Mouse (Mus musculus) testis, adult 2 months (tissue): ENCODE measurements around the gene Gm13275.
"Not testable (repeated sequence)": the region's sequence is repeated elsewhere in the genome, so short reads cannot be mapped to it uniquely, and the experiment has no call there.

Source experiments
- CTCF ChIP-seq: fragments of 200-500 bp; IDR thresholded peaks from 2 replicates; pipeline ENCODE4 v1.5.1; 2012; ENCODE audit warnings: low read depth, mild to moderate bottlenecking, inconsistent platforms, low read length, moderate library complexity; ENCODE audit not compliant: control insufficient read depth, insufficient read depth, insufficient replicate concordance
- POLR2A ChIP-seq: fragments of 200-500 bp; IDR thresholded peaks from 2 replicates; pipeline ENCODE4 v1.6.1; 2012; ENCODE audit warnings: low read depth, mild to moderate bottlenecking, inconsistent platforms, low read length, moderate library complexity; ENCODE audit not compliant: control insufficient read depth

- TF ChIP-seq CTCF, POLR2A: not testable (repeated sequence)
Observed at GRCm38 (mm10) chr4:88835225-88835624, 40.9 kb downstream of the Gm13275 start, which contains the start of gene Ifna5.
